Mouse (Mus musculus) heart, postnatal 0 days (tissue): ENCODE measurements around the gene Pparg.

ENCODE experiments used
- CTCF ChIP-seq: IDR thresholded peaks from 2 replicates; pipeline ENCODE4 v1.5.1; 2016; ENCODE audit warnings: antibody characterized with exemption, control low read depth, low read depth
- EP300 ChIP-seq: IDR thresholded peaks from 2 replicates; pipeline ENCODE4 v1.6.1; 2016; ENCODE audit warnings: antibody characterized with exemption, low read depth

- no peak for TF ChIP-seq EP300
- TF ChIP-seq CTCF, result no peak
These were observed 166.7 kb downstream of the Pparg start for GRCm38 (mm10) chr6:115527418-115527817.
